Mouse (Mus musculus) yolk sac, embryonic 10.5 days (tissue): ENCODE data around the gene Msrb1.
A peak's percentile ranks its signal among the peaks of the same experiment; 100 is the strongest.

Experiments
- DNase-seq: peaks from one replicate; pipeline ENCODE4 v3.0.0-alpha.2; 2017; ENCODE audit warnings: low spot score

The Msrb1 gene

GRCm38 (mm10) chr17:24743896-24744295, 7.5 kb downstream of the Msrb1 start:
- DNase-seq: no peak

- DNase-seq: no peak
Measured at GRCm38 (mm10) chr17:24744381-24744780, 7.9 kb downstream of the Msrb1 start.

- peak; percentile 66 for DNase-seq
Measured at GRCm38 (mm10) chr17:24745526-24746497, 9.4 kb downstream of the Msrb1 start.

GRCm38 (mm10) chr17:24746986-24747385, 10.5 kb downstream of the Msrb1 start:
- no peak for DNase-seq

- DNase-seq: no peak
Measured at GRCm38 (mm10) chr17:24751528-24751927, 15.1 kb downstream of the Msrb1 start.

GRCm38 (mm10) chr17:24752415-24753394, 16.3 kb downstream of the Msrb1 start, which contains the start of gene Hs3st6:
Hs3st6 (plus strand) TSS chr17:24752988.
- DNase-seq: peak; percentile 79

GRCm38 (mm10) chr17:24757394-24757793, 21.0 kb downstream of the Msrb1 start:
- no peak for DNase-seq

GRCm38 (mm10) chr17:24761121-24761520, 24.7 kb downstream of the Msrb1 start:
- no peak for DNase-seq

- no peak for DNase-seq
Measured at GRCm38 (mm10) chr17:24765016-24765905, 28.8 kb downstream of the Msrb1 start.

- peak; percentile 26 for DNase-seq
Measured at GRCm38 (mm10) chr17:24766266-24766875, 29.9 kb downstream of the Msrb1 start.

- peak; percentile 49 for DNase-seq
Measured at GRCm38 (mm10) chr17:24769146-24769545, 32.7 kb downstream of the Msrb1 start.

- DNase-seq: no peak
Measured at GRCm38 (mm10) chr17:24773241-24773640, 36.8 kb downstream of the Msrb1 start.

GRCm38 (mm10) chr17:24775173-24775572, 38.7 kb downstream of the Msrb1 start:
- DNase-seq: no peak

GRCm38 (mm10) chr17:24777073-24777472, 40.6 kb downstream of the Msrb1 start:
- DNase-seq: no peak

GRCm38 (mm10) chr17:24780821-24781220, 44.4 kb downstream of the Msrb1 start:
- DNase-seq: no peak

GRCm38 (mm10) chr17:24792190-24792589, 55.7 kb downstream of the Msrb1 start:
- DNase-seq: no peak
